In genomic region chr11:52536841-52537240, GRCm38 (mm10) we compare ENCODE assay signal across 17 mouse cellular contexts.
DNase-seq lines count a peak whose midpoint lies in the region; ATAC-seq lines count a peak whose summit lies in the region.
"Had no signal": no experiment of that assay in that cellular context is flagged by ENCODE, and none has a peak within 500 bp of the region (broad histone marks: within the 10 kb centered on the region; RNA-seq: fewer than 3 reads in every experiment).

No protein-coding gene starts in this region.

- H3K27me3 ChIP-seq in forebrain, embryonic 12.5 days = no peaks in the 10 kb centered on the region
- H3K27me3 ChIP-seq in forebrain, embryonic 10.5 days (ENCODE audit: poor library complexity, severe bottlenecking) = no peaks in the 10 kb centered on the region
- H3K27me3 ChIP-seq in kidney, embryonic 14.5 days (ENCODE audit: control insufficient read depth, insufficient read depth, low read length) = no peaks in the 10 kb centered on the region
- H3K27me3 ChIP-seq: midbrain, embryonic 13.5 days; neural tube, embryonic 12.5 days had no signal

- H3K27ac ChIP-seq in forebrain, embryonic 12.5 days = no peak overlapping the region
- no peak overlapping the region for H3K27ac ChIP-seq in forebrain, embryonic 10.5 days
- no peak overlapping the region for H3K27ac ChIP-seq in kidney, embryonic 14.5 days (ENCODE audit: low read depth, low read length)
- H3K27ac ChIP-seq: hindbrain, postnatal 0 days; liver, embryonic 14.5 days; midbrain, embryonic 13.5 days; neural tube, embryonic 12.5 days; stomach, postnatal 0 days had no signal

- 77% methylated on average over 11 of the region's 11 CpGs for WGBS in forebrain, embryonic 12.5 days
- WGBS in forebrain, embryonic 10.5 days = 75% methylated on average over 11 of the region's 11 CpGs
- 61% methylated on average over 11 of the region's 11 CpGs for WGBS in kidney, embryonic 14.5 days

- no peak overlapping the region for H3K9ac ChIP-seq in forebrain, embryonic 12.5 days
- no peak overlapping the region for H3K9ac ChIP-seq in kidney, embryonic 14.5 days (ENCODE audit: low read depth, low read length)
- H3K9ac ChIP-seq: liver, embryonic 14.5 days; midbrain, embryonic 13.5 days; neural tube, embryonic 12.5 days had no signal

- intact Hi-C loops in left cerebral cortex, postnatal 4 days (cut with DNase I) = no loop called here
- intact Hi-C loops in left cerebral cortex, postnatal 36 days (cut with DNase I) = loop anchor here (2.0 to 5.0 kb wide), 2 partner anchors 104 to 110 kb away; no protein-coding TSS in a partner anchor

- no peak for ATAC-seq in forebrain, embryonic 12.5 days (ENCODE audit: low FRiP score)
- no peak for ATAC-seq in kidney, embryonic 14.5 days (ENCODE audit: low FRiP score, low TSS enrichment)
- ATAC-seq: hindbrain, postnatal 0 days; midbrain, embryonic 13.5 days had no signal

- H3K36me3 ChIP-seq in forebrain, embryonic 12.5 days (replicated peaks) = no peaks in the 10 kb centered on the region
- no peaks in the 10 kb centered on the region for H3K36me3 ChIP-seq in forebrain, embryonic 10.5 days (replicated peaks)
- no peaks in the 10 kb centered on the region for H3K36me3 ChIP-seq in kidney, embryonic 14.5 days (ENCODE audit: control insufficient read depth, insufficient read depth, low read length)
- H3K36me3 ChIP-seq: midbrain, embryonic 13.5 days; neural tube, embryonic 12.5 days had no signal

- H3K9me3 ChIP-seq in forebrain, embryonic 12.5 days = no peaks in the 10 kb centered on the region
- no peaks in the 10 kb centered on the region for H3K9me3 ChIP-seq in forebrain, embryonic 10.5 days
- H3K9me3 ChIP-seq in kidney, embryonic 14.5 days (ENCODE audit: control insufficient read depth, low read length) = no peaks in the 10 kb centered on the region
- H3K9me3 ChIP-seq: midbrain, embryonic 13.5 days; neural tube, embryonic 12.5 days had no signal

- H3K4me3 ChIP-seq in forebrain, embryonic 12.5 days (replicated peaks) = no peak overlapping the region
- H3K4me3 ChIP-seq in forebrain, embryonic 10.5 days = no peak overlapping the region
- no peak overlapping the region for H3K4me3 ChIP-seq in kidney, embryonic 14.5 days (ENCODE audit: low read length)
- H3K4me3 ChIP-seq: erythroblast, embryonic 14.5 days; midbrain, embryonic 13.5 days; neural tube, embryonic 12.5 days had no signal

- H3K4me1 ChIP-seq in forebrain, embryonic 12.5 days = no peaks in the 10 kb centered on the region
- H3K4me1 ChIP-seq in forebrain, embryonic 10.5 days = peaks cover 18% of the 10 kb centered on the region
- H3K4me1 ChIP-seq in kidney, embryonic 14.5 days (ENCODE audit: control insufficient read depth, insufficient read depth, low read length) = no peaks in the 10 kb centered on the region
- H3K4me1 ChIP-seq: neural tube, embryonic 12.5 days had no signal

- DNase-seq in left cerebral cortex, adult 11 months (ENCODE audit: low spot score) = peak; percentile 80
- DNase-seq in left cerebral cortex, postnatal 4 days = no peak
- DNase-seq in layer of hippocampus, adult 9-11 months = peak; percentile 87
- DNase-seq in left cerebral cortex, postnatal 36 days (ENCODE audit: low spot score in 2 of 2) = peak; percentile 81 to 85
- DNase-seq in forebrain, embryonic 10.5 days (ENCODE audit: extremely low spot score, low spot score) = no peak
- DNase-seq: adrenal gland, postnatal 25 days; cerebellum, adult 11 months; gastrocnemius, postnatal 10 days; kidney, postnatal 4 days had no signal

- H3K4me2 ChIP-seq in forebrain, embryonic 12.5 days = no peak overlapping the region
- no peak overlapping the region for H3K4me2 ChIP-seq in kidney, embryonic 14.5 days (replicated peaks; ENCODE audit: low read depth, low read length)
- H3K4me2 ChIP-seq: midbrain, embryonic 13.5 days; neural tube, embryonic 12.5 days had no signal

Comparison
In these comparisons a context has a peak if more than half of its experiments do, and no peak if none do; other contexts are left out.
1. DNase-seq: peak in left cerebral cortex, adult 11 months (single experiment), layer of hippocampus, adult 9-11 months (single experiment) and left cerebral cortex, postnatal 36 days (2 of 2); none in left cerebral cortex, postnatal 4 days (single experiment) and forebrain, embryonic 10.5 days (single experiment).